Mouse (Mus musculus): Measurements from ENCODE around the gene Tnfsf13b. TPM values are rescaled to one million over a fixed set of nuclear protein-coding genes. Genes with fewer than 3 reads are reported as not detected.
A peak's percentile ranks its signal among the peaks of the same experiment; 100 is the strongest.

Gene Tnfsf13b
- polyA plus RNA-seq, 1 experiment from 2014 or later, result 0.23 TPM

- no peaks in the 10 kb centered on the region for H3K36me3 ChIP-seq
- H3K4me3 ChIP-seq, result no peak overlapping the region
- 80% methylated on average over 7 of the region's 7 CpGs for WGBS
- H3K9ac ChIP-seq (replicated peaks), result no peak overlapping the region
- H3K9me3 ChIP-seq, result no peaks in the 10 kb centered on the region
- peaks cover 9% of the 10 kb centered on the region for H3K4me1 ChIP-seq
- H3K27ac ChIP-seq (replicated peaks), result no peak overlapping the region
- ATAC-seq (replicated peaks), result no peak
- no peak overlapping the region for H3K4me2 ChIP-seq (replicated peaks)
- no peaks in the 10 kb centered on the region for H3K27me3 ChIP-seq
Measured at GRCm38 (mm10) chr8:10004115-10004514, 2.2 kb upstream of the Tnfsf13b start.

DNA sequence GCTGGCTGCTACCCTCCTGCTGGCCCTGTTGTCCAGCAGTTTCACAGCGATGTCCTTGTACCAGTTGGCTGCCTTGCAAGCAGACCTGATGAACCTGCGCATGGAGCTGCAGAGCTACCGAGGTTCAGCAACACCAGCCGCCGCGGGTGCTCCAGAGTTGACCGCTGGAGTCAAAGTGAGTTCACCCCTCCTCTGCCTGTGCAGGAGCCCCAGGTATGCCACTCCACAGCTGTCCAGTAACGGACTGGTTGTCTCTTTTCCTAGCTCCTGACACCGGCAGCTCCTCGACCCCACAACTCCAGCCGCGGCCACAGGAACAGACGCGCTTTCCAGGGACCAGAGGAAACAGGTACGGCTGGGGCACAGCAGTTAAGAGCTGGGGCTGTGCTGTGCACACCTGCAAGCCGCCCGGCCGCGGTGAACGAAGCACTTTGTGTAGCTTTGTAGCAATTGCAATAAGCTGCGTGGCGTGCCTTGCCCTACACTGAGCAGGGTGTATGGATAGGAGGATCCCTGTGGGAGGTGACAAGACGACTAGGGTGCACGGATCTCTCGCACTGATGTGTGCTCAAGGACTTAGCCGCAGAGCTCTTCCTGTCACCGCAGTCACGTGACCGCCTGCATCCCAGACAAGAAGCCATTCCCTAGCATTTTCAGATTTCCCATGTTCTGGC, 856 bp downstream of the Tnfsf13b start:
- peak overlapping the region; percentile 42 for H3K9ac ChIP-seq (replicated peaks)
- peak; percentile 80 for ATAC-seq (replicated peaks)
- H3K4me1 ChIP-seq, result peaks cover 9% of the 10 kb centered on the region
- H3K27ac ChIP-seq (replicated peaks), result no peak overlapping the region
- H3K4me2 ChIP-seq (replicated peaks), result peak overlapping the region; percentile 68
- no peaks in the 10 kb centered on the region for H3K9me3 ChIP-seq
- H3K27me3 ChIP-seq, result no peaks in the 10 kb centered on the region
- H3K36me3 ChIP-seq, result no peaks in the 10 kb centered on the region
- peak overlapping the region; percentile 42 for H3K4me3 ChIP-seq
- WGBS, result 5% methylated on average over 29 of the region's 29 CpGs

DNA sequence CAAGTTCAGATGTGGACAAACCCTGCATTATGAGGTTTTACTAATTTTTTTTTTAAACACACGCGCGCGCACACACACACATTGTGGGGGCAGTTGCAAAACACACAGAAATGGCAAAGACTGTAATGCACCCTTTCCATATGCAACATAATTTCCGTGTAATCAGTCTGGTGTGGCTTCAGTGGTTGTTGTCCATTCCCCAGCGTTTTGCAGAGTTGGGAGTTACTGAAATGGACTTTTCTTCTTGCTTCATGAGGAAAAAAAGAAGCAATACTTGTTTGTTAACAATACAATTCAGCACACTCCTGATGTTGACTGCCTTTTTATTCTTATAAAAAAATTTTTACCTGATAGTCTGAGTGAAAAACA, 1.4 kb downstream of the Tnfsf13b start:
- Histone ChIP-seq H3K4me3 (peak overlapping the region; percentile 42), H3K27me3 (no peaks in the 10 kb centered on the region), H3K4me2 (replicated peaks) (peak overlapping the region; percentile 68), H3K36me3 (no peaks in the 10 kb centered on the region), H3K27ac (replicated peaks) (no peak overlapping the region), H3K9me3 (no peaks in the 10 kb centered on the region), H3K4me1 (peaks cover 9% of the 10 kb centered on the region), H3K9ac (replicated peaks) (peak overlapping the region; percentile 42)
- 32% methylated on average over 6 of the region's 6 CpGs for WGBS
- ATAC-seq (replicated peaks), result no peak

DNA sequence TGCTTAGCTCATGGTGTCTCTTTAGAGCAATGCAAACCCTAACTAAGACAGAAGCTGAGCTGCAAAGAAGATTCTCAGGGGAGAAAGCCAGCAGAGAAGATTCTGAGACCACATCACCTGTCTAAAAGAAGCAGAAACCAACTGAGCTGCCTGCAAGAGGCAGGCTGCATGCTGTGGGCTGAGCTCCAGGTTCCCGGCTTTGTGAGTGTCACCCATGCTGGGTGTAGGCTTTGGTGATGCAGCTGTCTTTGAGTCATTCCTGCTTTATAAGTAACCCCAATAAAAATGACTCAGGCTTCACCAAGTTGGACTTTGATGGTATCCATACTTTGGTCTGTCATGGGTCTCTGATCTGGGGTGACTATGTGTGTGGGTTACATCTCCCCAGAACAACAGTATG, 10.0 kb downstream of the Tnfsf13b start:
- Histone ChIP-seq H3K4me1 (peaks cover 6% of the 10 kb centered on the region), H3K27me3 (no peaks in the 10 kb centered on the region), H3K36me3 (no peaks in the 10 kb centered on the region), H3K27ac (replicated peaks) (no peak overlapping the region), H3K4me2 (replicated peaks) (no peak overlapping the region), H3K4me3 (no peak overlapping the region), H3K9me3 (no peaks in the 10 kb centered on the region), H3K9ac (replicated peaks) (no peak overlapping the region)
- ATAC-seq (replicated peaks), result no peak
- 81% methylated on average over 1 of the region's 1 CpGs for WGBS

DNA sequence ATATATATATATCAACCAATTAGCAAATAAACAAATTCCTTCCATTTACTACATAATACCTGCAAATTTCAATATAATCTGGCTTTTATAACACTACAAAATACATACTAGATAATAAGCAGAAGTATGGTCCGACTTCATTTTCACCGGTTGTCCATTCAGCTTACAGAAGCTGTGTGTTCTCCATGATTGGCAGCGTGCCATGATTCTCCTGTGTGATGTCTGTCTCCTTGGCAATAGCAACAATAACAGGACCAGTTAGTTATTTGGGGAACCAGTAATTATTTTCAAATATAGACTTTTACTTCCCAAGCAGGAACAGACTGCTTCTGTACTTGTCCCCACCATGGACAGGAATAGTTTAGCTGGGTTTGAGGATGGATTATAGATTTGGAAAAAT, 11.0 kb downstream of the Tnfsf13b start:
- Histone ChIP-seq H3K9me3 (no peaks in the 10 kb centered on the region), H3K27me3 (no peaks in the 10 kb centered on the region), H3K36me3 (no peaks in the 10 kb centered on the region), H3K4me1 (peaks cover 6% of the 10 kb centered on the region), H3K4me2 (replicated peaks) (no peak overlapping the region), H3K4me3 (no peak overlapping the region), H3K9ac (replicated peaks) (no peak overlapping the region), H3K27ac (replicated peaks) (no peak overlapping the region)
- 38% methylated on average over 3 of the region's 3 CpGs for WGBS
- no peak for ATAC-seq (replicated peaks)

DNA sequence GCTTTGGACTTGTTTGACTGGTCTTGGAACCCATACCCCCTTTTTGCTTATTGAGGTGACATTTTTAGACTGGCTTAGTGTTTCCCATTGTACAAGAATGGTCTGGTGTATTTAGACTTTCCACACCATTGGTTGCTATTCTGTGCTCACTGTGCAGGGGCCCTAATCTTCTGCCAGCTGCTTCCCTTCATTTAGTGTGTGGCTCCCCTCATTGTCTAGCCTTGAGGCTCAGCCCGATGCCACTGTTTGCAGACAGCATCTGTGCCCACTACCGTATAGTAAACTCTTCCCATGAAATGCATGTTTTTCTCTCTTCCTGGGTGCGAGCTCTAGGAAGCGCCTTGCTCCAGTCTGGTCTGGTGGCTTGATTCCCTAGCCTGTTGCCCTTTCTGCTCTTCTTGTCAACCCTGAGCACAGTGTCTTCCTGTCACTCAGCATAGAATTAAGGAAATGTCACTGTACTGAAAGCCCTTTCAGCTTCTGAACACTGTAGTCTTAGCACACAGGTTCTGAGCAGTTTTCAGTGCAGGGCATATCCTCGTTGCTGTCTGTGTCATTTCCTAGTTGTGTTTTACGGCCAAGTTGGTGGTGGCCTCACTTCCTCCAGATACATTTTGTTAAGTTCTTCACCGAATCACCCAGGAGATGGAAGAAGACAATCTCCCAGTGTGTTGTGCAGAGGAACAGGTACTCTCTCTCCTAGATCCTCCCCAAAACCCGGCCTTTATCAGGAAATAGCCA, 24.2 kb downstream of the Tnfsf13b start:
- Histone ChIP-seq H3K4me2 (replicated peaks) (no peak overlapping the region), H3K4me1 (no peaks in the 10 kb centered on the region), H3K36me3 (no peaks in the 10 kb centered on the region), H3K9ac (replicated peaks) (no peak overlapping the region), H3K27ac (replicated peaks) (no peak overlapping the region), H3K27me3 (no peaks in the 10 kb centered on the region), H3K4me3 (no peak overlapping the region), H3K9me3 (no peaks in the 10 kb centered on the region)
- no peak for ATAC-seq (replicated peaks)
- WGBS, result 69% methylated on average over 8 of the region's 8 CpGs

DNA sequence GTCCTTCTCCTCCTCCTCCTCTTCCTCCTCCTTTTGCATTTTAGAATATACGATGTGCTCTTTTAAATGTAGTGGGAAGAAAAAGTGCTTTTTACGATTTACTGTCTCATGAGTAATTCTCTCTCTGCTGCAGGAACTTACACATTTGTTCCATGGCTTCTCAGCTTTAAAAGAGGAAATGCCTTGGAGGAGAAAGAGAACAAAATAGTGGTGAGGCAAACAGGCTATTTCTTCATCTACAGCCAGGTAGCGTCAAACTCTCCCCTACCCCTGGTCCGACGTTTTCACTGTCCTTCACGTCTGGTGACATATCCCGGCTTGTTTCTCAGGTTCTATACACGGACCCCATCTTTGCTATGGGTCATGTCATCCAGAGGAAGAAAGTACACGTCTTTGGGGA, 24.9 kb downstream of the Tnfsf13b start:
- WGBS, result 89% methylated on average over 9 of the region's 9 CpGs
- ATAC-seq (replicated peaks), result no peak

GRCm38 (mm10) chr8:10040866-10041265, 34.6 kb downstream of the Tnfsf13b start:
- Histone ChIP-seq H3K4me1 (no peaks in the 10 kb centered on the region), H3K9ac (replicated peaks) (no peak overlapping the region), H3K27ac (replicated peaks) (no peak overlapping the region), H3K36me3 (no peaks in the 10 kb centered on the region), H3K27me3 (no peaks in the 10 kb centered on the region), H3K4me2 (replicated peaks) (no peak overlapping the region), H3K4me3 (no peak overlapping the region), H3K9me3 (no peaks in the 10 kb centered on the region)
- ATAC-seq (replicated peaks), result no peak
- 66% methylated on average over 3 of the region's 3 CpGs for WGBS

More for the DNA sequence above, 24.9 kb downstream of the Tnfsf13b start:
- Histone ChIP-seq H3K9me3 (no peaks in the 10 kb centered on the region), H3K36me3 (no peaks in the 10 kb centered on the region), H3K4me3 (no peak overlapping the region), H3K27me3 (no peaks in the 10 kb centered on the region), H3K4me1 (no peaks in the 10 kb centered on the region), H3K4me2 (replicated peaks) (no peak overlapping the region), H3K9ac (replicated peaks) (no peak overlapping the region), H3K27ac (replicated peaks) (no peak overlapping the region)

DNA sequence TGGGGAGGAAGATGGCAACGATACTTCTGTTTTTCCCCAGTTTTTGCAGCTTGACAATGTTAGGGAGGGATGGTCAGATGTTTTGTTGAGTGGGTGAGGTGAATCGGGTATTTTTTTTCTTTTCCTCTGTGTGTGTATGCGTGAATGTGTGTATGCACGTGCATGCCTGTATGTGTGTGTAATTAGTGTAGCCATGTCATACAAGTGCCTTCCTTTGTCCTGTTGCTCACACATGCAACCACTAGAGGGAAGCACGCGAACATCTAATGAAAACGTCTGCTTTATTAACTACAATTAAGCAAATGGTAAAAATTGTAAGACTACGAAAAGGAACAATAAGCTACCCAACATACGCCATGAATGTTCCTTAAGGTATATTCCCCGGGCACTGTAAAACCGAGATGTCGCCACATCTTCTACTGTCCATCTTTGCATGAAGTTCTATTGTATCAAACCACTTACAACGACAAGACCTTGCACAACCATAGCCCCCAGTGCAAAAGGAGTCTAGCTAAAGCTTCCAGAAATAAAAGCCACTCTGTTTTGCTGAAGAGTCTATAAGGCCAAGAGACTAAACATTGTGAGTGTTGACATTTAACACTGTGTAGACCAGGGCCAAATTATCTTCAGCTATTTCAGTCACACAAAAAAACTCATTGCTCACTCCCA, 37.7 kb downstream of the Tnfsf13b start:
- no peak overlapping the region for H3K27ac ChIP-seq (replicated peaks)
- no peaks in the 10 kb centered on the region for H3K36me3 ChIP-seq
- H3K9me3 ChIP-seq, result no peaks in the 10 kb centered on the region
- WGBS, result 44% methylated on average over 13 of the region's 13 CpGs
- ATAC-seq (replicated peaks), result peak; percentile 75
- no peak overlapping the region for H3K4me3 ChIP-seq
- no peak overlapping the region for H3K9ac ChIP-seq (replicated peaks)
- H3K4me2 ChIP-seq (replicated peaks), result no peak overlapping the region
- H3K4me1 ChIP-seq, result no peaks in the 10 kb centered on the region
- no peaks in the 10 kb centered on the region for H3K27me3 ChIP-seq

DNA sequence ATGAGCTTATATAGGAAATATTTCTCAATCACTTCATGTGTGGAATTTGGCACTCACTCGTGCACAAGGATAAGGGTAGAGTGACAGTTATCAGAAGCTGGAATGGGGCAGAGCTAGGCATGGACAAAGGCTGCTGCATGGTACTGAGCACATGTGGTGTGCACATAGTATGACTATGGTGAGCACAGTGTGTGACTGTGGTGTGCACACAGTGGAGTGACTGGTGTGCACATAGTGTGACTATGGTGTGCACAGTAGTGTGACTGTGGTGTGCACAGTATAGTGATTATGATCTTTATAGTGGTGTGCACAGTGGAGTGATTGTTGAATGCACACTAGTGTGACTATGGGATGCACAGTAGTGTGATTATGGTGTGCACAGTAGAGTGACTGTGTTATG, 39.5 kb downstream of the Tnfsf13b start:
- WGBS, result 73% methylated on average over 1 of the region's 1 CpGs
- H3K36me3 ChIP-seq, result no peaks in the 10 kb centered on the region
- H3K9me3 ChIP-seq, result no peaks in the 10 kb centered on the region
- ATAC-seq (replicated peaks), result 0 out of 2 replicates have a peak, but pooled peaks have one; percentile 30
- no peak overlapping the region for H3K27ac ChIP-seq (replicated peaks)
- no peak overlapping the region for H3K9ac ChIP-seq (replicated peaks)
- H3K4me1 ChIP-seq, result no peaks in the 10 kb centered on the region
- no peak overlapping the region for H3K4me2 ChIP-seq (replicated peaks)
- no peaks in the 10 kb centered on the region for H3K27me3 ChIP-seq
- H3K4me3 ChIP-seq, result no peak overlapping the region

DNA sequence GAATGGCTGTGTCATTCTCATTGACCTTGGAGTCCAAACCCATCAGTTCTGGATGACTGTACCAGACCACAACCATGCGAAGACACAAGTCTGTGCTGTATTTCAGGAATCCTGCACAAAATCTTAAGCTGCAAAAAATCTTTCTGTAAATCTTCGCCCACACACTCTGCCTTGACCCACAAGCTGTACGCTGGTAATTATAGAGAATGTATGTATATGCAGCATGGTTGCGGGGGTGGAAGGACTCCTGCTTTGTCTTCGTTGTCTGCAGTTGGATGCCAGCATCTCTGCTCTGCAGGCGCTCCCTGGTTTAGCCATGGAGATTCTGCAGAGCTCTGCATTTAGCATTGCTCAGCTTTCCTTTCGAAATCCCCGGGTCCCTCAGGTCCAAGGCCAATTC, 42.9 kb downstream of the Tnfsf13b start:
- Histone ChIP-seq H3K4me3 (no peak overlapping the region), H3K27ac (replicated peaks) (no peak overlapping the region), H3K9me3 (no peaks in the 10 kb centered on the region), H3K27me3 (no peaks in the 10 kb centered on the region), H3K36me3 (no peaks in the 10 kb centered on the region), H3K4me2 (replicated peaks) (no peak overlapping the region), H3K9ac (replicated peaks) (no peak overlapping the region), H3K4me1 (peaks cover 4% of the 10 kb centered on the region)
- no peak for ATAC-seq (replicated peaks)
- WGBS, result 78% methylated on average over 8 of the region's 8 CpGs

- 55% methylated on average over 3 of the region's 3 CpGs for WGBS
- peaks cover 4% of the 10 kb centered on the region for H3K4me1 ChIP-seq
- H3K4me3 ChIP-seq, result no peak overlapping the region
- no peaks in the 10 kb centered on the region for H3K9me3 ChIP-seq
- ATAC-seq (replicated peaks), result no peak
- H3K9ac ChIP-seq (replicated peaks), result no peak overlapping the region
- no peak overlapping the region for H3K27ac ChIP-seq (replicated peaks)
- no peaks in the 10 kb centered on the region for H3K27me3 ChIP-seq
- H3K4me2 ChIP-seq (replicated peaks), result no peak overlapping the region
- no peaks in the 10 kb centered on the region for H3K36me3 ChIP-seq
Measured at GRCm38 (mm10) chr8:10051576-10051975, 45.3 kb downstream of the Tnfsf13b start.
